ENCODE assay signal across 14 mouse cellular contexts in genomic region chr2:27512909-27513308, GRCm38 (mm10).
"Had no signal": no experiment of that assay in that cellular context is flagged by ENCODE, and none has a peak within 500 bp of the region (broad histone marks: within the 10 kb centered on the region; RNA-seq: fewer than 3 reads in every experiment).

No protein-coding gene starts in this region.

- H3K9me3 ChIP-seq: liver, embryonic 15.5 days; midbrain, embryonic 10.5 days; neural tube, embryonic 12.5 days had no signal

- H3K27ac ChIP-seq: left cerebral cortex, adult 2 months; limb, embryonic 12.5 days; liver, embryonic 15.5 days; midbrain, embryonic 10.5 days; neural tube, embryonic 12.5 days had no signal

- H3K4me2 ChIP-seq: limb, embryonic 12.5 days had no signal

- H3K36me3 ChIP-seq: limb, embryonic 12.5 days; liver, embryonic 15.5 days; neural tube, embryonic 12.5 days had no signal

- H3K27me3 ChIP-seq: limb, embryonic 12.5 days; liver, embryonic 15.5 days; neural tube, embryonic 12.5 days had no signal

- DNase-seq: kidney, adult 11 months; kidney, postnatal 10 days; lung, adult 2 months; lung, postnatal 14 days; midbrain, embryonic 14.5 days; retina, postnatal 1 day; right cerebral cortex, postnatal 4 days; spleen, adult 18-20 months; thymus, postnatal 36 days had no signal

- H3K9ac ChIP-seq: limb, embryonic 12.5 days; liver, embryonic 15.5 days; neural tube, embryonic 12.5 days had no signal

- H3K4me3 ChIP-seq: left cerebral cortex, adult 2 months; limb, embryonic 12.5 days; liver, embryonic 15.5 days; midbrain, embryonic 10.5 days; neural tube, embryonic 12.5 days had no signal
